Mouse (Mus musculus) layer of hippocampus, postnatal 25 days (tissue): ENCODE data around the gene Dhx40. TPM values are rescaled to one million over a fixed set of nuclear protein-coding genes. Genes with fewer than 3 reads are reported as not detected.
"Not testable (repeated sequence)": the region's sequence is repeated elsewhere in the genome, so short reads cannot be mapped to it uniquely, and the experiment has no call there.

Experiments
- DNase-seq, 2 experiments: peaks; one replicate each; pipeline ENCODE4 v3.0.0; 2022; ENCODE audit warnings: mixed read lengths in 2 of 2, low spot score in 1 of 2; ENCODE audit errors: extremely low spot score in 1 of 2
- total RNA-seq, 2 experiments: library from RNA; stranded (reverse); gene quantifications; 2 replicates each; pipeline ENCODE4 v1.2.3; 2021

Gene Dhx40
- total RNA-seq, 2 experiments from 2014 or later = 29.2 to 33.9 TPM

GRCm38 (mm10) chr11:86756156-86757141, 51.1 kb downstream of the Dhx40 start:
- DNase-seq = peak in 1 of 2 experiments; percentile 22

GRCm38 (mm10) chr11:86752404-86752803, 55.1 kb downstream of the Dhx40 start:
- DNase-seq = no peak

GRCm38 (mm10) chr11:86751010-86751409, 56.5 kb downstream of the Dhx40 start:
- no peak for DNase-seq

- DNase-seq = no peak
Measured at GRCm38 (mm10) chr11:86749776-86750423, 57.6 kb downstream of the Dhx40 start.

- no peak for DNase-seq
Measured at GRCm38 (mm10) chr11:86745634-86746404, 61.7 kb downstream of the Dhx40 start.

DNA sequence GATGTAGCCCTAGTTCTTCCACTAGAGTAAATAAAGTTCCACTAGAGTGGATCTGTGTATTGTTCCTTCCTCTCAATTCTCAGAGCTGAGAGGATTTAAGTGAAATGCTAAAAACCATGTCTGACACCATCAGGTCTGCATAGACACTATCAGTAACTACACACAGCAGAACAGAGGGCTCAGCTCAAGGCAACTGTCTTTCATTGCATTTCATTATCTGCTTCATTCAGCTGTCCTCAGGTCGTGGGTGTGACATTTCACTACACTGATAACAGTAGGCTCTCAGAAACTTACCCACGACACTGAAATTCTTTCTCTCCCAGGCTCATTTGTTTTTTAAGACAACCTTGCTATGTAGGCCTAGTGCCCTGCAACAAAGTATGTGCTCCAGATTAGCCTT, 64.9 kb downstream of the Dhx40 start:
- DNase-seq = no peak

DNA sequence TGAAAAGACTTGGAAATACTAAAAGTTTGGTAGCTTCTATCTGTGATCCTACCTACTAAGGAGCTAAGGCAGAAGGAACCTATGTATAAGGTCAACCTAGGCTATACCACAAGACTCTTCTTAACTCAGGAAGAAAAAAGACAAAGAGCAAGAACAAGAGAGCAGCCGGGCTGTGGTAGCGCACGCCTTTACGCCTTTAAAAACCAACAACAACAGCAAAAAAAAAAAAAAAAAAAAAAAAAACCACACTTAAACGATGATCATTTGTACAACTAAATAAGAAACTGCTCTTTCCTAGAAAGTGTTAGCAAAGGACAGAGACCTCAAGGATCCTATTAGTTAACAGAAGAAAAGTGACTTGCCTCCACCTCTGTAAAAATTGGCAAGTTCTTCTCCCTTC, 66.0 kb downstream of the Dhx40 start:
- no peak for DNase-seq

DNA sequence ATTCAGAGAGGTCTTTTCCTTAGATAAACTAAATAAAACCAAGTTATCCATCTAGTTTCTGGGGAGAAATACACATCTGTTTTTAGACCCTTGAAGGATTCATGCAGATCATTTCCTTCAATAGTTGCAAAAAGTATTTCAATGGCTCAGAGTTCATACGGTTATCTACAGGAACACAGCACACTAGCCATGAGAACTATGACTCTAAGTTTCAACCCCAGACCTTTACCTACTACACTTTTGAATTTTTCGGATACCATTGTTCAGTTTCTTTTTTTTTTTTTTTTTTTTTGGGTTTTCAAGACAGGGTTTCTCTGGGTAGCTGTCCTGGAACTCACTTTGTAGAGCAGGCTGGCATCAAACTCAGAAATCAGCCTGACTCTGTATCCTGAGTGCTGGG, 68.1 kb downstream of the Dhx40 start:
- no peak for DNase-seq

DNA sequence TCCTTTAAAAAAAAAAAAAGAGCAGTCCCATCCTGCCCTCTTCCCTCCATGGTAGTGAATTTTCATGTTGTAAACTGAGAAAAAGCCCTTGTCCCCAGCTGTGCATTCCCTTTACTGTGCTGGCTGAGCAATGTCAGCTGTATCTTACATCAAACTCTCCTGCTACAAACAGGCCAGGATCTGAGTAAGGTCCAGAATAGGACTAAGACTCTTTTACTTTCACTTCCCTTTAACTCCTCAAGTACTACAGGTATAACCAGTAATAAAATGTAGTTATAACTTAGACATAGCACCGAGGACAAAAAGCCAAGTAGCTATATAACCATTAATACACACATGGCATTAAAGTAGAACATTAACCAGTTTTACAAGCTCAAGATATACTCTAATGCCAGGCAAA, 68.6 kb downstream of the Dhx40 start:
- no peak for DNase-seq

DNA sequence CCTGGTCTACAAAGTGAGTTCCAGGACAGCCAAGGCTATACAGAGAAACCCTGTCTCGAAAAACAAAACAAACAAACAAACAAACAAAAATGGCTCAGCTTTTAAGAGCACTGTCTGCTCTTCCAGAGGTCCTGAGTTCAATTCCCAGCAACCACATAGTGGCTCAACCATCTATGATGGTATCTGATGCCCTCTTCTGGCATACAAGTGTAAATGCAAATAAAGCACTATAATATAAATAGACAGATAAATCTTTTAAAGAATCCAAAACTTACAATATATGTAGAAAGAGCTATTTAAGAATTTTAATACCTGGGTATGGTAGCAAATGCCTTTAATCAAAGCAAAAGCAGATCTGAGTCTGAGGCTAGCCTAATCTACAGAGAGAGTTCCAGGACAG, 69.2 kb downstream of the Dhx40 start:
- DNase-seq = not testable (repeated sequence)

- no peak for DNase-seq
Measured at GRCm38 (mm10) chr11:86737301-86738000, 70.1 kb downstream of the Dhx40 start.

- DNase-seq = no peak
Measured at GRCm38 (mm10) chr11:86734993-86735392, 72.6 kb downstream of the Dhx40 start.

- DNase-seq = no peak
Measured at GRCm38 (mm10) chr11:86734241-86734939, 73.2 kb downstream of the Dhx40 start.

- DNase-seq = no peak
Measured at GRCm38 (mm10) chr11:86731443-86731842, 76.1 kb downstream of the Dhx40 start.

- no peak for DNase-seq
Measured at GRCm38 (mm10) chr11:86725607-86726006, 81.9 kb downstream of the Dhx40 start.

GRCm38 (mm10) chr11:86724982-86725381, 82.6 kb downstream of the Dhx40 start:
- no peak for DNase-seq

GRCm38 (mm10) chr11:86724004-86724403, 83.5 kb downstream of the Dhx40 start:
- no peak for DNase-seq

- no peak for DNase-seq
Measured at GRCm38 (mm10) chr11:86719390-86719789, 88.2 kb downstream of the Dhx40 start.
